Mouse (Mus musculus) adrenal gland, postnatal 0 days (tissue): ENCODE results near the gene Gm884. TPM values are rescaled to one million over a fixed set of nuclear protein-coding genes. Genes with fewer than 3 reads are reported as not detected.

ENCODE experiments used
- polyA plus RNA-seq: library from polyadenylated mRNA; unstranded; fragments of >200 nt; fragmentation: Nextera tagmentation; extraction: Ambion mirVana; gene quantifications from 2 replicates; pipeline ENCODE4 v1.2.1, GENCODE M21; 2015

Gm884 gene
- polyA plus RNA-seq = not detected in 2 replicates

GRCm38 (mm10) chr11:103621040-103621439 is at the start of gene Gm884:
Gene Gm884 (minus strand): TSS chr11:103621140.

GRCm38 (mm10) chr11:103649301-103649982 is 28.5 kb upstream of the Gm884 start, which contains the start of gene Rprml:
Gene Rprml (plus strand): TSS chr11:103649570.

GRCm38 (mm10) chr11:103638790-103639189 is 17.9 kb upstream of the Gm884 start, which contains the start of gene Lyzl6:
Gene Lyzl6 (minus strand): TSS chr11:103638890.

DNA sequence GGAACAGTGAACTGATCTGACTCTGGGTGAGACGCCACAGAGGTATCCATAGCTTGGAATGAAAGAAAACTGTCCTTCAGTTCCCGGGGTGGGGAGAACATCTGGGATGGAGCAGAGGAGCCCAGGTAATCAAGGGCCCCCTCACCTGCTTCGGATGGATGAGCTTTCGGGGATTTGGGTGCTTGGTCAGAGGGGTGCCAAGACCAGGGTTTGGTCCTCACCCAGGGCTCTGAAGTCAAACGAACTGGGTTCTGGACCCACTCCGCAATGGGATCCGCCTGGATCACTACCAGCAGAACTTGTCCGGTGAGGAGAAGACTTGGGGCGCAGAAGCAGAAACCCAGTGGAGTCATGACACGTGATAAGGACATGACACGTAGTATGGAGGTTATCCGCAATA is 116.4 kb downstream of the Gm884 start, which contains the start of gene Lrrc37a:
TSS of gene Lrrc37a (minus strand) at position 101 of the 400 bp plus-strand sequence.

Other genes starting within 250 kb of the Gm884 start
- 4.1 and 4.9 TPM in 2 replicates for gene Plekhm1, start 208.5 kb downstream of the Gm884 start, polyA plus RNA-seq
- gene Lrrc37a, start 116.5 kb downstream of the Gm884 start, polyA plus RNA-seq = not detected in 2 replicates
- not detected in 2 replicates for gene Lyzl6, start 17.8 kb upstream of the Gm884 start, polyA plus RNA-seq
- 0.25 TPM in 1 of 2 replicates, not detected in the other for gene Rprml, start 28.4 kb upstream of the Gm884 start, polyA plus RNA-seq
- gene Gosr2, start 76.8 kb upstream of the Gm884 start, polyA plus RNA-seq = 58.5 and 86.9 TPM in 2 replicates
- 0.13 and 0.44 TPM in 2 replicates for gene Wnt9b, start 128.7 kb upstream of the Gm884 start, polyA plus RNA-seq
- 0.48 and 0.77 TPM in 2 replicates for gene Wnt3, start 153.0 kb upstream of the Gm884 start, polyA plus RNA-seq